Mouse (Mus musculus): Measurements from ENCODE around the gene Chrm3.

The Chrm3 gene

DNA sequence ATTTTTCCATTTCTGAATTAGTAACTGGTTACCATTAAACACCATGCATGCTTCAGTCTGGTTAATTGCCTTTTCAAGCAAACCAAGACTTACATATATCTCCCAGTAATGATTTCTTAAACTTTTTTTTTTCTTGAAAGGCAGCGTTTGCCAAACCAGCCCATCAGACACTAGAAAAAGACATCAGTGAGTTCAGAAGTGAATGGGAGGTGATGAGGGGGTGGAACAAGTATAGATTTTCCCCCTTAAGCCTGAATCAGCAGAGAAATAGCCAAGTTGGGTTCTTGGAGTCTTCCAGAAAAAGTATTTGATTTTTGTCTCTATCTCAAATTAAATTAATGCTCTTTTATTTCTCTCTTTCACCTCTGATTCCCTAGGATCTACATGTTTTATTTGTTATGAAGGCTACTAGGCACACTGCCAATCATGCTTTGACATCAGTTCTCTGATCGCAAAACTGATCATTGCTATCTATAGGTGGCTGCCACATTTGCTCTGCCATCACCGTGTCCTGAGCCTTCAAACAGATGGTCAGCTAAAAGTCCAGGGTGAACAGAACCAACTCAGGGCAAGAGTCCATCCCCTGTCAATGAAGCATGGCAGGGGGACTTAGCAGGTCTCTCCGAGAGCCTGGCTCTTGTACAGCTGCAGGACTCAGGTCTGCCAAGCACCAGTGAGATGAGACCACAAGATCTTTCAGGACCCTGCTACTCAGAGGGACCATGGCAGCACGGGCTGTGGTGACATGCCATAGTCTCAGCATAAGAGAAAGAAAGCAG, 125.1 kb downstream of the Chrm3 start:
- DNase-seq: no peak

- DNase-seq: no peak
Observed at GRCm38 (mm10) chr13:10220403-10220802, 140.2 kb downstream of the Chrm3 start.

- no peak for DNase-seq
Observed at GRCm38 (mm10) chr13:10212112-10212511, 148.5 kb downstream of the Chrm3 start.

DNA sequence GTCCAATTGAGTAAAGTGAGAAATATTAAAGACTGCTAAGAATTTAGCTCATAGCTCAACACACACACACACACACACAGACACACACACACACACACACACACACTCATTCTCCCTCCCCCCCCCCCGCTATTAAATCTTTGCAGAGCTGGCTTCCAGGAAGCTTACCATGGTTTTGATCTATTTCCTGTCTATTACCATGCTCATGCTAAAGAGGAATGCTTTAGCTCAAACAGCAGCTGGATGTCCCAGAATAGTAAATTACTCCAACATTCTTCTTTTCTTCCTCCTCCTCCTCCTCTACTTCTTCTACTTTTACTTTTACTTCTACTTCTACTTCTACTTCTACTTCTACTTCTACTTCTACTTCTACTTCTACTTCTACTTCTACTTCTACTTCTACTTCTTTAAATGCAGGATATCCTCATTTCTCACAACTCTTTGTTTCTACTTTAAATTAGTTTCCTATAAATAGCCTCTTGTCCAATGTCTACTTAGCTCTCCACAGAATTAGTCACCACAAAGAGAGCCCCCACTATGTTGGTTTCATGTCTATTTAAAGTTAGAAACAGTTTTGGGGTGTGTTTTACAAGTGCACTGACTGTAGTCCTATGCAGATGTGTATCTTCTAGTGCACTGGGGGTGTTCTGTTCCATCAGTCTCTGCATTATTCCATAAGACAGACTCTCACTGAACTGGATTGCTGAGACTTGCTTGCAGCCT, 150.0 kb downstream of the Chrm3 start:
- no peak for DNase-seq

- no peak for DNase-seq
Observed at GRCm38 (mm10) chr13:10199206-10199956, 161.3 kb downstream of the Chrm3 start.

- peak; percentile 6 to 30 for DNase-seq
Observed at GRCm38 (mm10) chr13:10189829-10190228, 170.8 kb downstream of the Chrm3 start.

GRCm38 (mm10) chr13:10187926-10188325, 172.7 kb downstream of the Chrm3 start:
- DNase-seq: no peak

GRCm38 (mm10) chr13:10183837-10184236, 176.8 kb downstream of the Chrm3 start:
- no peak for DNase-seq

DNA sequence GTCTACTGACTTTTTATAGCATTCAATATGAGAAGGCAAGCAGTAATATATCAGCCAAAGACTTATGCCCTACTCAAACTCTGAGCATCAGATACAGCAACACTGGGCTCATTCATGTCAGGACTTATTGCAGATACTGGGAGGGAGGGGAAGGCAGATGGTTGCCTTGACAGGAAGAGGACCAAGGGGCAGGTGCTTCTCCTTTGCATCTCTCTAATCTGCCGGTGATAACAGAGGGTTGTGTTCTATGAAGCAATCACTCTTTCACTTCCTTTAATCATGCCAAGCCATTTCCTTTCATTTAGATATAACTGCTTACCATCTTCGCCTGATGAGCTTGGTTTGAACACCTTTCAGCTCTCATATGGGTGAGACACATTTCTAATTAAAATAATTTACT, 177.9 kb downstream of the Chrm3 start:
- DNase-seq: no peak

GRCm38 (mm10) chr13:10170529-10170928, 190.1 kb downstream of the Chrm3 start:
- DNase-seq: no peak

DNA sequence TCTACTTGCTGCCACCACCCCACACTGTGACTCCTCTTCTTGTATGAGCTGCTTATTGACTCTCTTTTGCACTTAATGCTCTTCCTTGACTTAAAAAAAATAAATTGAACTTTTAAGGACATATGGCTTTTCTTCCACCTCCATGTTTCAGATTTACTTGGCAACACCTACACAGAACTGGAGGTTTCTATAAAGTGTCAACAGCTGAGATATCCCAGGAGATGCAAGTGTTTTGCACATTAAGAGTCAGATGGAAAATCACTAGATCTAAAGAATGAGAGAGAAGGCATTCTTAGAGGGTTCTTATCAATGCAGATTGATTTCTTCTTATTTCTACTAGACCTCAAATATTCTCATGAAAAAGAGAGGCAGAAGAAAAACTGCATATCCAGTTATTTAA, 197.3 kb downstream of the Chrm3 start:
- no peak for DNase-seq

DNA sequence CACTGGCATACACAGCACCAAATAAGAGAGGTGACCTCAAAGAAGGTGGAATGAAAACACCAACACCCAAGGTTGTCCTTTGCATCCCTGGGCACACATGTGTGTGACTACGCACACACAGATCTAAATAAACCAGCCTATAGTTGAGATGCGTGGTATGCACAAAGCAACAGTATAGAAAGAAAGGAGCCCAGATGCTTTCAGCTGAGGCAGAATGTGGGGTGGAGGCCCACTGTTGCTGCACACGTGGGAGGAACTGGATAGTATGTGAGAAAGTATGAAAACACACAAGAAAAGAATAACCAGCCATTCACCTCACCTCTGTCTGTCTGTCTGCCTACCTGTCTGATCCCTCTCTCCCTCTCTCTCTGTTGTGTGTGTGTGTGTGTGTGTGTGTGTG, 203.2 kb downstream of the Chrm3 start:
- DNase-seq: no peak

DNA sequence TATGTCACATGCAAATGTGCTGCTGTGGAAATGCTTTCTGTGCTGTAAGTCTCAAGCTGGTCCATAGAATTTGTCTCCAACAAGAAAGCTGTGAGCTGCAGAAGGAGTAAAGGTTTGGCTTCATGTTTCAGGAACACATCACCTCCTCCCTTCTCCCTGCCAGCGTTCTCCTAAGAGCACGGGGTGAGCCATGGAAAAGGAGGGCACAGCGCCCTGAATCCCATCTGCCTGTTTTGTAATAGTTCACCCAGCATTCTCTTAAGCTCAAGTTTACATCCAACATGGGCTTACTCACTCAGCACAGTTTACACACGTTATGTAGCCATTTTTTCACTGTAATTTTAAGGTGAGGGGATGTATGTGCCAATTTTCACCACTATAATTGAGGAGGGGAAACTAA, 220.1 kb downstream of the Chrm3 start:
- no peak for DNase-seq

- no peak for DNase-seq
Observed at GRCm38 (mm10) chr13:10138878-10139277, 221.8 kb downstream of the Chrm3 start.

DNA sequence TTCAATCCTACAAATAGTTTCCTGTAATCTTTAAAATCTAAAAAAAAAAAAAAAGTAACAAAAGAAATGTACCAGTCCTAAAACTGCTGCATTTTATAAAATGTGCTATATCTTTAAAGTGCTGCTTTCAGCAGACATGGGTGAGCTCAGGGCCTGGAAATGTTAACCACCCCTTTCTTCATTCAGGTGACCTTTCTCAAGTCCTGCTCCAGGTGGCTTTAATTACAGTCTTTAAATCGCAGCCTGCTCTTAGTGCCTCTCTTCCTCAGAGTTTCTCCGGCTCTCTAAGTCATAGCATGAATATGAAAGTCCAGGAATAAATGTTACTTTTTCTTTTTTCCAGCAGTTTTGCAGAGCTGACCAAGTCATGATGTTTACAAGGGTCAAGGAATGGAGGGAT, 229.6 kb downstream of the Chrm3 start:
- no peak for DNase-seq

DNA sequence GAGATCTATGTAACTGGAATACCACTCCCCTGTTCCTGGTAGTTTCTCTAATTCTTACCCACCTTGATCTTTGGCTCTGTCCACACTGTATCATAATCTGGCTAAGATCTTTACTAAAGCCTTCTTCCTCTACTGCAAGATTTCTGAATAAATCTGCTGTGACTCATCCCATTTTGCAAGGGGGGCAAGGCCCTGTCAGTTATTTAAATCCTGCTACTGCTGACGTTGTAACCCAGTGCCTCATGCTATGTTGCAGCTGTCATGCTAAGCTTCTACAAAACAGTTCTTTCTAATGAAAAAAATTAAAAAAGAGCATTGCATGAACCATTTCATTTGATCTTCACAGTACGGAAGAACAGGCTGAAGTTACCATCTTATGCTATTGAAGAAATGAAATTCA, 248.4 kb downstream of the Chrm3 start:
- peak; percentile 12 to 59 for DNase-seq

DNA sequence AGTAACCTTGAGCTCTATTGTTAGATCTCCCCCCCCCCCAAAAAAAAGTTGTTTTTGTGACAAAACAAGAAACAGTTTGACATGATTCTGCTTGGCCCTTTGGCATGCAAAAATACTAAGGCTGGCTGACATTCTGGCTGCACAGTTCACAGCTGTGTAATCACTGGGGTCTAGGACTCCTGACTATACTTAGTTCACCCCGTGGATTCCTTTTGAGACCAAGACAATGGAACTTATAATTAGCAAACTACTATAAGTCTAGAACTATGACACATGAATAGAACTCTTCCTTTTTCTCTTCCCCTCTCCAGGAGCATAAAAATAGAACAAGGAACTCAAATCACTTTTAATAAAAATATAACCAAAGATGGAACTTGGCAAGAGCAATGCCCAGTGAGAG, 251.1 kb downstream of the Chrm3 start:
- DNase-seq: no peak

- no peak for DNase-seq
Observed at GRCm38 (mm10) chr13:10107331-10107730, 253.3 kb downstream of the Chrm3 start.

DNA sequence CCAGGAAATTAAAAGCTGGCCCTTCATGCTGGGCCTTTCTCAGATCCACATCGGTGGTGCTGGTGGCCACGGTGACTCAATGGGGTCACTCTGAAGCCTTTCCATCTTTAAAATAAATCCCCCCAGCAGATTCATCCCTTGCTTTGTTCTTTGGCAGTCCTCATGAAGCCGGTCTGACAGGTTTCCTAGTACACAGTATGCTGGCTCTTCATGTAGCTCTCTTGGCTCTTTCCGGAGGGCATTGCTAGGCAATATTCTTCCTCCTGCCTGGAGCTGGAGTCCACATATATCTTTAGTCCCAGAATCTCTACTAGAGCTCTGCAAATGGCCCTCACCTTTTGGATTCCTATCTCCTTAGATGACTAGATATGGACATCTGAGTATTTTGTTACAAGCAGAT, 269.9 kb downstream of the Chrm3 start:
- no peak for DNase-seq

- no peak for DNase-seq
Observed at GRCm38 (mm10) chr13:10086336-10086735, 274.3 kb downstream of the Chrm3 start.

GRCm38 (mm10) chr13:10081896-10082426, 278.7 kb downstream of the Chrm3 start:
- DNase-seq: no peak

DNA sequence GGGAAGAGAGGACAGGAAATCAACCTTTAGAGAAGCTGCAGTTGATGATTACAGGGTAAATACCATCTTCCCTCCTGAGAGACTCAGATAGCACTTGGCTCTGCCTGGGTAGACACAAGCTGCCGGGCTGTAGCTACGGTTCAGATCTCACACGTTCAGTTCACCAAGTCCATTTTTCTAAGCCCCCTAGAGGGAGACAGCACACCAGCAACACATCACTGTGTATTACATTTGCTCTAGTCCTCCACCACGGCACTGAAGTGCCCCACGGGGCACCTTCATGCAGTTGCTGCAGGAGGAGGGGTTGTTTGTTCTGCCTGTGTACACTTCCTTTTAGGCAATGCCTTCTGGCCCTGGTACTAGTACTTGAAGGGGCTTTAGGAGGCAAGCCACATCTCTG, 289.5 kb downstream of the Chrm3 start:
- DNase-seq: peak; percentile 67

DNA sequence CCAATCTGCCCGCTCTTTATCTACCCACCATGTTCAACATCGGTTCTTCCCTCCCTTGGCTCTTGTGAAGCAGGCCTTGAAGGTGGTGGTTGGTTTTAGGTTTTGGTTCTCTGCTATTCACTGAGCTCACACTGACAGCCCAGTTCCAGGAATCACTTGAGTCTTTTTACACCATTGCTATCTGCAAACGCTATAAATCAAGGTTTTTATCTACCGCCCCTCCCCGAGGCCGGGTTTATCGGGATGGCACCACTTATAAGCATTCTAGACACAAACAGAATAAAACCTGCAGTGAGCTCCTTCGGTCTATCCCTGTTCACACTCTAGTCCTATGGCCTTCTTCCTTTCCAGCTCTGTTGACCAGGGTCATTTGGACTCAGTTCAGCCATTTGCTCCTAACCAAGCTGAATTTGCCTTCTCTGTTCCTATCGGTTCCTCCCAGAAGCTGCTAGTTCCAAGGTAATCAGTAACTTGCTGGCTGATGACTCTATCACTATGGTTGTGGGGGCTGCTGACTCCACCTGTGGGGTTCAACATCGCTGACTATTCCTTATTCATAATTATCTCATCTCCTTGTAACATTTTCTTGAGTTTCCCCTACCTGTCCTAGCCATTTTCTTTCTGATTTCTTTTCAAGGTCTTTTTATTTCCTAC, 291.6 kb downstream of the Chrm3 start:
- DNase-seq: no peak

Measured in lung, postnatal 4 days (tissue).